Mouse (Mus musculus) cerebellum, postnatal 10 days (tissue): ENCODE data around the gene Map4k3.
"Not testable (repeated sequence)": the region's sequence is repeated elsewhere in the genome, so short reads cannot be mapped to it uniquely, and the experiment has no call there.

Experiments
- DNase-seq, 2 experiments: peaks; one replicate each; pipeline ENCODE4 v3.0.0; 2021; ENCODE audit warnings: mixed read lengths in 2 of 2

The Map4k3 gene

DNA sequence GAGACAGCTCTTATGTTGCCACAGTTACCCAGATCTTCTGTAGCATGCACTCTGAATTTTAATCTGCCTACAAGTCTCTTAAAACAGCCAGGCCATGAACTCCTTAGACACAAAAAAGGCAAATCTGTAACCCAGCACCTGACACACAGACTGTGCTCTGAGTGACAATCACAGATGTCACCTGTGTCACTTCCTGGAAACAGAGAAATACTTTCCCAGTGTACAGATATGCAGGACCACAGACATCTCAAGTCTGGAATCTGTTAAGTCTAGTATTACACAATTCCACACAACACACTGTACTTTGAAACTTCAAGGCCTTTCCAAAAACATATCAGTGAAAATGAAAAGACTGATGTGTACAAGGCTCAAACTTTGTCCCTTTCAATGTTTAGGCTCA lies 103.3 kb downstream of the Map4k3 start:
- DNase-seq = no peak

DNA sequence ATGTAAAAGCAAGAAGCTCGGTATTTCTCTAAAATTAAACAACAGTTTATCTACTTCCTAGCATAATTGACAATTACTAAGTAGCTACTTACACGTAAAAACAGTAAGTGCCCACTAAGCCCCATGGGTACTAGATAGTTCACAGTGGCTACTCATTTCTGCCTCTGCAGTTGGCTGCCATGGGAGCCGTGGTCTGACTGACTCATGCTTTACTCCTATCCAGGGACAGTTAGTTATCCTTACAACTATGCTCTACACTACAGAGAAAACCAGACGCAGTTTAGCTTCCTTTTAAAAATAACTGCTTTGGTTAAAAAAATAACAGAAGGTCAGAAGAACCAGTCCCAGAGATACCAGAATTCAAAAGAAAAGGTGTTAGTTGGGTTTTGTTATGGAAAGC lies 106.6 kb downstream of the Map4k3 start:
- no peak for DNase-seq

GRCm38 (mm10) chr17:80620786-80621423 lies 107.4 kb downstream of the Map4k3 start:
- peak; percentile 74 to 77 for DNase-seq

DNA sequence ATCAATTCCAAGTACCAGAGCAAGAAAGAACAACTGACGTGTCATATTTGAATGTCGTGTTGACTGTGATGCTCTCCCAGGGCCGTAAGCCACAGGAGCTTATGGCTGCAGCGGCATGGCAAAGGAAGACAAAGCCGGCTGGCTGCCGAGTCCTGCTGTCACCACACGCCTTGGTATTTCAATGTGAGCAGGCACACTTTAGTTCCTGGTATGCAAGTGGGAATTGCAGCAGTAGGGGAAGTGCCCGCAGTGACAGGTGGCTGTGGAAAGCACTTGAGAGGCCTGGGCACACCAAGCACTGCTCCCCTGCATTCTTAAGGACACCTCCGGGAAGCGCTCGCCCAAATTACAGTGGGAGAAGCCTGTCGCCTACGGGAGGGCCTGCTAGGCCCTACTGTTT lies 108.7 kb downstream of the Map4k3 start:
- peak; percentile 55 to 63 for DNase-seq

DNA sequence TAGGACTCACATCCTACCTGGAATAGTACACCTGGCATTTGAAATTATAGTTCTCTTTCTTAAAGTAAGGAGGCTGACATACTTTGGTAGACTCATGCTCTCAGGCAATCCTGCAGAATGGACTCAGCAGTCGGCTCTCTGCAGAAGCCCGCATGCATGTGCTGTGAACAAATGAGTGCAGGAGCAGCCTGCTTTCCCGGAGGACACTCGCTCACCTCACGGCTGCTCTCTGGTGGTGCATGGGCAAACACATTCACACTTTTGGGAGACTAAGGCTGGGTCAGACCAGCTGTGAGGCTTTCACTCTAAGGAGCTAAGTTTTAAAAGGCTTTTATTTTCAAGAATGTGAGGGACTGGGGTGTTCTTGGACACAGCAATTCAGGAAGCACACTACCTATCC lies 109.4 kb downstream of the Map4k3 start:
- no peak for DNase-seq

GRCm38 (mm10) chr17:80603806-80604205 lies 124.5 kb downstream of the Map4k3 start:
- DNase-seq = no peak

- peak; percentile 31 to 37 for DNase-seq
Observed at GRCm38 (mm10) chr17:80603079-80603625, 125.1 kb downstream of the Map4k3 start.

GRCm38 (mm10) chr17:80601371-80601770 lies 126.9 kb downstream of the Map4k3 start:
- DNase-seq = peak; percentile 77 to 82

DNA sequence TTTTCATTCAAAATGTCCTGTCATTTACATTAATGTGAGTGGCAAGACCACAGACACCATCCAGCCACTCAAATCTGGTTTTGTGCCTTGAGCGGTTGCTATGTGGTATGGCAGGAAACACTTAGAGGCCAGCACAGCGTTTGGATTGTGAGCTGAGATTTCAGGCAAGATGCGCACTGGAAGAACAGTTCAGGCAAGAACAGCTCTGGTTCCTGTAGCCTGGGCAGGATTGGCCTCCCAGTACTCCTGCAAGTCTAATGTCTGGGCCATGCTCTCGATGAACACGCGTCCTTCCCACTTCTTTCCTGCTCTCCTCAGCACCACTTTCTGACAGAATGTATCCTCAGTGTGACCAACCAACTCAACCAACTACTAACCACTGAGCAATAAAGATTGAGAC lies 145.2 kb downstream of the Map4k3 start:
- DNase-seq = no peak

DNA sequence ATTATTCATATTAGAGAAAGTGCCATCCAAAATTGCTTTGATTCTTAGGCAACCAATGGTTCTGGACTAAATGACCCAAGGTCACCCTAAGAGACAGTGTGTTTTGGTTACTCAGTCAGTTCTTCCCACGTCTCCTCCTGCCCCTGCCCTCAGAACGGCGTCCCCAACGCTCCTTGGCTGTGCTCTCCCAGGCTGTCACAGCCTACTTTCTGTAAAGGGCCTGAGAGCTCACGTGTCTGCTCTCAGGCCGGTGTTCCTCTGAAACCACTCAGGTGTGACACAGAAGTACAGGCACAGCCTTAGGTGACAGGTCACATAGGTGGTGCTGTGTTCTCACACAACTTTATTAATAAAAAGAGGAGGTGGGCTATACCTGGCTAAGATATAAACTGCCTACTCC lies 148.4 kb downstream of the Map4k3 start:
- no peak for DNase-seq

DNA sequence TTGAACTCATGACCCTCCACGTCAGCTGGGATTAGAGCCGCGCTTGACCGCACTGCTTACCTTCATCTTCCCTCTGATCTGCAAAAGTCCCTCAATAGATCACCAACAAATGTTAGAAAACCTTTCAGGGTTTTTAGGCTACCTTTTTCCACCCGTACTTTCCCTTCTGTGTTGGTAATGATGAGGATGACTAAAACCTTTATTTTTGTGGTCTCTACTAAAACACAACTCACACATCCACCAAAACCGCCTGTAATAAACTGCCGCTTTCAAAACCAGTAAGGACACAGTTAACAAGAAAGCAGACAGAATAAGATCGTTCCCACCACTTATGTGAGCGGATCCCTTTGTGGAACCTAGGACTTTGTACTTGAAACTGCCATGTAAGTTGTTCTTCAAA lies 149.2 kb downstream of the Map4k3 start:
- no peak for DNase-seq

- no peak for DNase-seq
Observed at GRCm38 (mm10) chr17:80578041-80578440, 150.2 kb downstream of the Map4k3 start.

DNA sequence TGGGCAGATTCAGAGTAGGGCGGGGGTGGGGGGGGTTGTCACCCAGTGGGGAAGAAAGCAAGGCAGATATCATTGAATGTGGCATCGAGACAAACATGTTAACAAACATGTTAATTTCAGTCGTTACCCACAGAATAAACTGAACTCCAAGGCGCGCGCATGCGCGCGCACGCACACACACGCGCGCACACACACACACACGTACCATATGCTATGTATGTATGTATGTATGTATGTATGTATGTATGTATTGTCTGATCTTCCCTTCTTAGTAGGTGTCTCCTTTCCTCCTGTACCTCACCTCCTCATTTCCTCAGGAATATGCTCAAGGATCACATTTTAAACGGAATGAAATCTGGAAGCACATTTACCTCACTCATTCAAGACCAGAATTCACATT lies 150.6 kb downstream of the Map4k3 start, which contains the start of gene Cdkl4:
Cdkl4 (minus strand) TSS at position 175 of the 400 bp plus-strand sequence.
- DNase-seq = no peak

- DNase-seq = peak; percentile 52 to 74
Observed at GRCm38 (mm10) chr17:80577214-80577613, 151.1 kb downstream of the Map4k3 start.

- no peak for DNase-seq
Observed at GRCm38 (mm10) chr17:80575008-80575407, 153.3 kb downstream of the Map4k3 start.

DNA sequence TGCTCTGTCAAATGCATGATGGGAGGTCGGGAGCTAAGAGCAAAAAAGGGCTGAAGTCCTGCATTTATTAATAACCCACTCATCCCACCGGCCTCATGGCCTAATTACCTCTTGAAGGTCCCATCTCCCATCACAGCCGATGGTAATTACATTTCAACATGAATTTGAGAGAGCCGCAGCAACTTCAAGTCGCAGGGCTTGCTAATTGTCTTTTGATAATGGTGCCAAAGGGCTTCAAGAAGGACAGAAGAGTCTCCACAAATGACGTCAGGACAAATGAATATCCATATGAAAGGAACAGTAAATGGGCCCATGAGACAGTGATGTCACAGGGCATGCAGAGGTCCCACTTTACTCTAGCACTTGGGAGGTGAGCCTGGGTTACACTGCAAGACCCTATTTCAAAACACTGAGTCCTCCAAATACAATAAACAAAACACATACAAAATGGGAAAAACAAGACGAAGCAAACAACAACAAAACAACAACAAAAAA lies 153.8 kb downstream of the Map4k3 start:
- DNase-seq = no peak

GRCm38 (mm10) chr17:80572187-80572935 lies 155.9 kb downstream of the Map4k3 start:
- DNase-seq = no peak

DNA sequence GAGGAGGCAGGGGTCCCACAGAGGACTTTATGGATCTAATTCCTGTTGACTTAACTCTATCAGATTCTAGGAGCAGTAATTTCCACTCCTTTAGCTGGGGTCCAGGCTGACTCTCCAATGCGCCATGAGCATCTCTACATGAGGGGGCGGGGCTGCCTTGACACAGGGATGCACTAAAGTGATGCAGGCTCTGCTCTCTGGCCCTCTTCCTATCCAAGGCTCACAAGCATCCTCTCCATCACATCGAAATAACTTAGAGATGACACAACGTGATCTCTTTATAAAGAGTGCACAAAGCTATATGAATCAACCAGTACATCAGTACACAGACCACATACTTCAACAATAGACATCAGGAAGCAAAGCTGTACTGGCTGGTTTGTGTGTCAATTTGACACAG lies 156.8 kb downstream of the Map4k3 start:
- no peak for DNase-seq

DNA sequence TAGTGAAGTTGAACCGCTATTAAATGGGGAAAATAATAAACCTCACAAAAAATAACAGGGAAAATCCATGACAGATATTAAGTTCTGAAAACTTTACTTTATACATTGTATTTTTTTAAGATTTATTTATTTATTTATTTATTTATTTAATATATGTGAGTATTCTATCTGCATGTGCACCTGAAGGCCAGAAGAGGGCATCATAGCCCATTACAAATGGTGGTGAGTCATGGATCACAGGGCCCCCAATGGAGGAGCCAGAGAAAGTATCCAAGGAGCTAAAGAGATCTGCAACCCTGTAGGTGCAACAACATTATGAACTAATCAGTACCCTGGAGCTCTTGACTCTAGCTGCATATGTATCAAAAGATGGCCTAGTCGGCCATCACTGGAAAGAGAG lies 158.6 kb downstream of the Map4k3 start:
- not testable (repeated sequence) for DNase-seq

DNA sequence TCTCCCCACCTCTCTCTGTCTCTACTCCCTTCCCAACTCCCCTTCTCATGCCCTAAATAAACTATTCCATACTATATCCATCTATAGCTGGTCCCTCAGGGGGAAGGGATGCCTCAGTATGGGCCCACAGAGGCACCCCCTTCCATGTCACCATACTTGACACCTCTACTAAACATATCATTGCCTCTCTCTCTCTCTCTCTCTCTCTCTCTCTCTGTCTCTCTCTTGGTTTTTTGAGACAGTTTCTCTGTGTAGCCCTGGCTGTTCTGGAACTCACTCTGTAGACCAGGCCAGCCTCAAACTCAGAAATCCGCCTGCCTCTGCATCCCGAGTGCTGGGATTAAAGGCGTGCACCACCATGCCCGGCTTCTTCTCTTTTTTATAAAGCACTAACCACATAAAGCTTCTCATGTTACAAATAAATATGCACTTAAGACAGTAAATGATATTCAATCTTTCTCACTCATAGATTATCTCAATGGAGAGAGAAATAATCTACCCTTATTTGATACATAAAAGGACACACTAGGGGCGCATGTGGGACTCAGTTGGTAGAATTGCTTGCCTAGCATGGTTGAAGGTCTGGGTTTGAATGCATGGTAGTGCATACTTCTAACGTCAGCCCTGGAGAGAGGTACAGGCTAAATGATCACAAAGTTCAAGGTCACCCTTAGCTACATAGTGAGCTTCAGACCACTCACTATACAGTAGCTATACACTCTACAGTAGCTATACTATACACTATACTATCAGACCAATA lies 159.3 kb downstream of the Map4k3 start:
- no peak for DNase-seq

DNA sequence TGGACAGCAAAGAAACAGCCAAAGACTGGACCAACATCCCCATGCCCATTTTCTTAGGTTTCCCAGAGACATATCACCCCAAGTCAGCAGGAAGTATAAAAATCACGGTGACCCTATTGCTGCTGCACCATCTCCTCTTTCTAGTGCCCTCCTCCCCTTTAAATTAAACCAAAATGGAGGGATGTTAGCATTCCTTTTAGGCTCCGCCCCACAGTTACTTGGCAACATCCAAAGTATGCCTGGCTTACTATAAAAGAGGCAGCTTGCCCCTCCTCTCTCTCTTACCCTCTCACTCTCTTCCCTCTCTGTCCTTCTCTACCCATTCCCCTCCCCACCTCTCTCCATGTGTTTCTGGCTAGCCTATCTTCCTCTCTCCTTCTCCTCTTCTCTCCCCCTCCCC lies 159.8 kb downstream of the Map4k3 start:
- DNase-seq = no peak

- peak; percentile 46 to 48 for DNase-seq
Observed at GRCm38 (mm10) chr17:80564611-80564924, 163.7 kb downstream of the Map4k3 start.
